Mouse (Mus musculus) effector memory CD4-positive, alpha-beta T cell, adult 5 months (primary cell): ENCODE results near the gene Olfr202. TPM values are rescaled to one million over a fixed set of nuclear protein-coding genes. Genes with fewer than 3 reads are reported as not detected.

Source experiments
- polyA plus RNA-seq: library from polyadenylated mRNA; unstranded; fragments of 100-300 nt; shearing (Covaris generic); gene quantifications from one replicate; pipeline ENCODE4 v1.2.1, GENCODE M21; 2017

The Olfr202 gene
- polyA plus RNA-seq = not detected

DNA sequence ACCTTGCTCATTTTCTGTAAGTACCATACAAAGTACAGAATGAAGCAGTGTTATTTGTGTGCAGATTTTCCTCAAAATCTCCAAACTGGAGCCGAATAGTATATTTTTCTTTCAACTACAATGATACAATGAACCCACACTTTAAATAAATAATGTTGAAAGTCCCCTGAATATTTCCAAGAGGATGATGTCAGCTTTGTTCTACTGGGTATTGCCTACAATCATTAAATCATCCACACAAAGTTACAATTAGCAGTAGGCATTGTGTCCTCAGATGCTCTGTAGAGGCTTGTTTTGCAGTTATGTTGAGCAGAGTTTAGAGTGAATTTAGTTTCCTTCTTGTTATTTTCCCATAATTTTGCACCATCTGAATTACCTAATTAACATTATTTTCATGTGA, at the start of gene Olfr202:
TSS of gene Olfr202 (minus strand) at position 101 of the 400 bp plus-strand sequence.

DNA sequence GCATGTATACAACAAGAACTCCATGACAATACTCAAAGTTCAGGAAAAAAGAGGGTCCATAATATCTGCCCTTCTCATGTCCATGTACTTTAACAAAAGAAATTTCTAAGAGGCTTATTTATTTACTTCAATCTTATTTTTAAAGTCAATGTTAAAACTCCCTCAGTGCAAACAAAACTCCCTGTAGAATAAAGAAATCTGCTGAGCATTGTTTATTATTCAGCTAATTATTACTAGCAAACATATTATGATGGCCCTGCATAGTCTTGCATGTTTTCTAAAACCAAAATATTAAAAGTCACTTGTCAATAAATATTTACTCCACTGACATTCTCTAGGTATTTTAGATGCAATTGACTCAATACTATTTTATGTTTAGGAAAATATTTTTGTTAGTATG, 44.4 kb upstream of the Olfr202 start, which contains the start of gene Olfr205:
TSS of gene Olfr205 (minus strand) at position 101 of the 400 bp plus-strand sequence.

DNA sequence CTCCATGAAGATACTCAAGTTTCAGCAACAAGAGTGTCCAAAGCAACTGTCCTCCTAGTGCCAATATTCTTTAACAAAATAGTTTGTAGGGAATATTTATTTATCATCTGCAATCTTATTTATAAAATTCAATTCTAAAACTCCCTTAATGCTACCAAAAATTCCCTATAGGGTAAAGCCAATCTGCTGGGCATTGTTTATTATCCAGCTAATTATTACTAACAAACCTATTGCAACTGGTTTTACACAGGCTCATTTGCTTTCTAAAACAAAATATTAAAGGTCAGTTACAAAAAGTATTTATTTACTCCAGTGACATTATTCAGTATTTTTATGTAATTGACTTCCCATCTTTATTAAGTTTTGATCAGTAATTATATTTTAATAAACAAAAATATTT, 31.6 kb upstream of the Olfr202 start, which contains the start of gene Olfr204:
TSS of gene Olfr204 (minus strand) at position 101 of the 400 bp plus-strand sequence.

DNA sequence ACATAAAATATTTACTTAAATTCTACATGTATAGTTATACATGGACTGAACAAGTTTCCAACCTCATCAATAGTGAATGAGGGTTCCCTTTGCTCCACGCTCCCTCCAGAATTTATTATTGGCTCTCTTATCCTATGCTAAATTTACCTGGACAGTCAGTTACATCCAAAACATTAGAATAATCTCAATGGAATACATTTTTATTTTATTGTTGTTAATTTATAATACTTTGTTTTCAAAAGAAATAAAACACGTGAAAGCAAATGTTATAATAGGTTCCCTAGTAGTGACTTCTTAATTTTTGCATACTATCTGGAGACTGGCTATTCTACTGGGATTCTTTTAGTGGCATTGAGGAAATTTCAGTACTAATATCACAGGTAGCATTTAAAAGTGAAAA, 12.0 kb upstream of the Olfr202 start, which contains the start of gene Olfr203:
TSS of gene Olfr203 (plus strand) at position 301 of the 400 bp plus-strand sequence.

DNA sequence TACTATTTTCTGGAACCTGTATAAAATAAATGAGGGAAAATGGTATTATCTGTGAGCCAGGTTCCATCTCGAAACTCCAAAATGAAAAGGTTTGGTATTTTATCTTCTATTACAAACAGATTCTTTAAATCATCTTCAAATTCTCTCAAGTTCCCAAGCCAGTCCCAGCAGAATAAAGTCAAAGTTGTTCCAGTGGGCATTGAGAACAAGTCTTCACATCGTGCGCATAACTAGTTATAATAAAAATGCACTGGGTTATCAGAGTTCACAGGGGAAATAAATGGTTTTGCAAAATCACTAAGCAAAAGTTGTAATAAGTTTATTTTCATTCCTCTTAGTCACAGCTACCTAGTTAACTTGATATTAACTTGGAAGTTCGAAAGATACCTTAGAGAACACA, 14.1 kb downstream of the Olfr202 start, which contains the start of gene Olfr201:
TSS of gene Olfr201 (minus strand) at position 101 of the 400 bp plus-strand sequence.

Other genes with a start within 250 kb of the Olfr202 start
- not detected for gene Olfr187, start 247.0 kb downstream of the Olfr202 start, polyA plus RNA-seq
- not detected for gene Olfr190, start 208.8 kb downstream of the Olfr202 start, polyA plus RNA-seq
- gene Olfr191, start 197.0 kb downstream of the Olfr202 start, polyA plus RNA-seq = not detected
- not detected for gene Olfr193, start 174.9 kb downstream of the Olfr202 start, polyA plus RNA-seq
- gene Olfr194, start 165.7 kb downstream of the Olfr202 start, polyA plus RNA-seq = not detected
- not detected for gene Olfr195, start 139.7 kb downstream of the Olfr202 start, polyA plus RNA-seq
- not detected for gene Olfr196, start 116.3 kb downstream of the Olfr202 start, polyA plus RNA-seq
- not detected for gene Olfr198, start 83.3 kb downstream of the Olfr202 start, polyA plus RNA-seq
- not detected for gene Olfr199, start 67.0 kb downstream of the Olfr202 start, polyA plus RNA-seq
- not detected for gene Olfr201, start 14.2 kb downstream of the Olfr202 start, polyA plus RNA-seq
- not detected for gene Olfr203, start 12.1 kb upstream of the Olfr202 start, polyA plus RNA-seq
- gene Olfr204, start 31.5 kb upstream of the Olfr202 start, polyA plus RNA-seq = not detected
- not detected for gene Olfr205, start 44.3 kb upstream of the Olfr202 start, polyA plus RNA-seq
- gene Olfr206, start 62.5 kb upstream of the Olfr202 start, polyA plus RNA-seq = not detected
- gene Olfr209, start 77.2 kb upstream of the Olfr202 start, polyA plus RNA-seq = not detected
- not detected for gene Gabrr3, start 120.5 kb upstream of the Olfr202 start, polyA plus RNA-seq
- 49.8 TPM for gene Riox2, start 185.0 kb upstream of the Olfr202 start, polyA plus RNA-seq